Mouse (Mus musculus): ENCODE results near the gene Lonp1.
"Not testable (repeated sequence)": the region's sequence is repeated elsewhere in the genome, so short reads cannot be mapped to it uniquely, and the experiment has no call there.

Lonp1 gene

GRCm38 (mm10) chr17:56626754-56627470, at the start of gene Lonp1:
TSS of gene Lonp1 (minus strand) at chr17:56626887.
- peak; percentile 97 for DNase-seq (ENCODE audit: low read depth, low spot score)

DNA sequence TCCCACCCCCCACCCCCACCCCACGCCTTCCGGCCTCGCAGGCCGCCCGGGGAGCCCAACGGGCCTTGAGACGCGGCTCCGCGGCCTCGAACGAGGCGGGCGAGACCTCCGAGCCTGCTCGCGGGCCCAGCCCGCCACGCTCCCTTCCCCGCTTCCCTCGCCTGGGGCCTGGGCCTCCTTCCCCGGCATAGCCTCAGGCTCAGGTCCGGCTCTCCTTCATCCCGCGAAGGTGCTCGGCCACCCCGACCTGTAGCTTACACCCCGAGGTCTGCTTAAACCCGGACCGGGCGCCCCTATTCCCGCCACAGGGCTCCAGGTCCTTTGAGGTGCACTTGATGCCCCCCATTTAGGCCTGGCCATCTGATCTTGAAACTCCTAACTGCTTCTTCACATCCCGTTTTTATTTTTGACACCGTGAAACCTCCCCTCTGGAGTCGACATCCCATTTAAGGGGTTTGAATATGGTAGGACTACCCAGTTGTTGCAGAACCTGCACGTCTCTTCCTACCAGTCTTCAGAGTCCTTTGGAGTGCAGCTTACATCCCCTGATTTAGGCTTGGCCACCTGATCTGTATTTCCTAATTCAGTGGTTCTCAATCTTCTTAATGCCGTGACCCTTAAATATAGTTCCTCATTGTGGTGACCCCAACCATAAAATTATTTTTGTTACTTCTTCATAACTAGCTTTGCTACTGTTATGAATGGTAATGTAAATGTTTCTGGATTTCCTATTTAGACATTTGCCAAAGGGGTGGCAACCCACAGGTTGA, 47.1 kb upstream of the Lonp1 start:
- DNase-seq (ENCODE audit: low read depth, low spot score): no peak

DNA sequence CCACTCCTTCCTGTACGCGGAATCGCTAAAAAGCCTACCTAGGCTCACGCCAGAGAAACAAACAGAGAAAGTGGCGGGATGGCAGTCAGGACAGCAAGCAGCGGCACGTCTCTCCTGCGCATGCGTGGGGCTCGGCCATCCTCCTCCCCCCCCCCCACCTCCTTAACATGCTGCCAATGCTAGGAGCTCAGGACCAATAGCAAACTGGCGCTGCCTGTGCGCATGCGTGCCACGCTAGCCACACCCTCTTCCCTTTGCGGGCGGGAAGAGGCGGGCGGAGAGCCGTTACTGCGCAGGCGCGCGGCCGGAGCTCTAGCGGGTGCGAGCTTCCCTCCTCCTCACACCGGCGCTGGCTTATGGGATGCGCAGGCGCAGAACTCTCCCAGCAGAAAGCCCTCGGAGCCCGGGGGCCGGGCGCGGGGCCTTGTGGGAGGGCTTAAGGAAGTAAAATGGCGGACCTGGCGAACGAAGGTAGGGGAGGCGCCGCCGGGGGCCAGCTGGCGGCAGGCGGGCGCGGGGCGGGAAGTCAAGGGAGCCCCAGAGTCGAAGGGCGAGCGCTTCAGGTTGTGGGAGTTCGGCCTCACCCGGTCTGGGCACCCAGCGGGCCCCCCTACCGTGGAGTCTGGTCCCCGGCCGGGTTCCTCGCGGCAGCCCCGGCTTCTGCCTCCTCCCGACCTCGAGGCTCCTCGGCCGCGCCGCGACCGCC, 46.4 kb upstream of the Lonp1 start, which contains the start of gene Ranbp3:
Gene Ranbp3, plus strand, starts transcription at position 354 of the 706 bp plus-strand sequence.
- DNase-seq (ENCODE audit: low read depth, low spot score): peak; percentile 99

- no peak for DNase-seq (ENCODE audit: low read depth, low spot score)
These were observed 43.1 kb upstream of the Lonp1 start for GRCm38 (mm10) chr17:56669766-56670165.

- DNase-seq (ENCODE audit: low read depth, low spot score): peak; percentile 66
These were observed 41.9 kb upstream of the Lonp1 start for GRCm38 (mm10) chr17:56668384-56669144.

GRCm38 (mm10) chr17:56667591-56667990, 40.9 kb upstream of the Lonp1 start:
- DNase-seq (ENCODE audit: low read depth, low spot score): no peak

- DNase-seq (ENCODE audit: low read depth, low spot score): no peak
These were observed 39.7 kb upstream of the Lonp1 start for GRCm38 (mm10) chr17:56666384-56666783.

DNA sequence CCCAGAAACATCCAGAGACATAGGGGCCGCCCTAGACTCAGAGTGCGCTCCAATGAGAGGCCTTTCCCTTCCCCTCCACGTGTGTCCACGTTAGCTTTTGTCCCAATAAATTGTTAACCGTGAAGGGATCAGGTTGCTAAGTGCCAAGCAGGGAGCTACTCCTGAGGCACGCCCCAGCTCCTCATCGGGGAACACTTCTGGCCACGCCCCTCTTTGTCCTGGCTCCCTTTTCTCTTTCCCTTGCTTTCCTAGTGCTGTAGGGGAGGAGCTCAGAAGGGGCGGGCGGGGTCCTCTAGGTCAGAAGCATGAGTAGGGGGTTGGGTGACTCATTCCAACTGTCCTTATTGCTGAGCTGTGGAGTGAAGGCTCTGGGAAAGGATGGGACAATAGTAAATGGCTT, 37.6 kb upstream of the Lonp1 start:
- DNase-seq (ENCODE audit: low read depth, low spot score): no peak

- DNase-seq (ENCODE audit: low read depth, low spot score): no peak
These were observed 37.0 kb upstream of the Lonp1 start for GRCm38 (mm10) chr17:56663659-56664058.

DNA sequence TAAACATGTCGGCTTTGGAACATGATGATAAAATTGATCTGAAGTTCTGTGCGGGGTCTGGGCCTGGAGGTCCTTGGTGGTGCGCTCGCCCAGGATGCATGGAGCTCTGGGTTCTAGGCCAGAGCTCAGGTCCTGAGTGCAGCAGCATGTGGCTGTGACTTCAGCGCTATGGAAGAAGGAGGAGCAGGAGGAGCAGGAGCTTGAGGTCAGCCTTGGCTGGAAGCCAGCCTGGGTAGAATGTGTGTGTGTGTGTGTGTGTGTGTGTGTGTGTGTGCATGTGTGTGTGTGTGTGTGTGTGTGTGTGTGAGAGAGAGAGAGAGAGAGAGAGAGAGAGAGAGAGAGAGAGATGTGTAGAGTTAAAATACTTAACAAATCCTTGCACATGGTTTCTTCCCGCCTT, 29.5 kb upstream of the Lonp1 start:
- no peak for DNase-seq (ENCODE audit: low read depth, low spot score)

DNA sequence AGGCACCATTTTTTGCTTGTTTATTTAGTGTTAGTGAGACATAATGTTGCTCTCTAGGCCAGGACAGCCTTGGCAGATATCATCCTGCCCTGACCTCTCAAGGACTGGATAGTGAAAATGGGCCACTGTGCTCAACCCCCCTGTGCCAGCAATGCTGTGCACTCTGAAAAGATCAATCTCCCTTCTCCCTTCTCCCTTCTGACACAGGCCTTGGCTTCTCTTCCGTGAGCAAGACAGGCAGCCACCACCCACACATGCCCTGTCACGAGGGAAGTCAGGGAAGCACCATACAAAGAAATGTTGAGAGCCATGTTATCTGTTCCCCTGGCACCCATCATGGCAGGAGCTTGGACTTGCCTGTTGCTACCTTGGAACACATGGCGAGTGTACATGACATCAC, 28.6 kb upstream of the Lonp1 start:
- DNase-seq (ENCODE audit: low read depth, low spot score): no peak

DNA sequence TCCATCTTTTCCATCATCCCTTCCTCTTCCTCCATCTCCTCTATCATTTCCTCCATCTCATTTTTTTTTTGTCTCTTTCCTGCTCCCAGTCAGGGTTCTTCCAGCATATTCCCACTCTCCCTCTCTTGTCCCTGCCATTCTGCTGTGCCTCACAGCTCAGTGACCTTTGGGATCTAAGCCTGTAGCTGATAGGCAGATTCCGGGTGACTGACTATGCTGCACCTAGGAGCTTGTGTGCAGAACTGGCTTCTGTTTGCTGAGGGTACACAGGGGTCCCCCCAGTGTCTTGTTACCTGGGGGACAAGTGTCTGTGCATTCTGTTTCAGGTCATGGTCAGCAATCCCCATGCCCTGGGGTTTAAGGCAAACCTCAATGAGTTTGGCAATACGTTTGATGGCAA, 28.1 kb upstream of the Lonp1 start:
- DNase-seq (ENCODE audit: low read depth, low spot score): no peak

DNA sequence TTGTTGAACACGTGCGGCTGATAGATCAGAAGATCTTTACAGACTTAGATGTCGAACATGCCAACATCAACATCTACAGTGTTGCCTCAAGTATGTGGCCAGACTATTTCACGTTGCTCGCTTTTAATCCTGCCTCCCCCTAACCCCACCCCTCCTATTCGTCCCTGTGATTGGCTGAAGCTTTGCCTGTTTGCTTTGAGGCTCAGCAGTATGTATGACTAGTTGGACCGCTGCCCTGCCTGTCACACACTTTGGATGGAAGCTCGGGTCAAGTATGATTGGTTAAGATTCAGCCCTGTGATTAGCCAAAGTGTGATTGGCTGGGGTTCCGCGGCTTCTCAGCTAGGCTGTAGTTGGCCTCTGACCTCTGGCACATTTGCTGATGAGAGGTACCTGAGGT, 25.1 kb upstream of the Lonp1 start:
- no peak for DNase-seq (ENCODE audit: low read depth, low spot score)

DNA sequence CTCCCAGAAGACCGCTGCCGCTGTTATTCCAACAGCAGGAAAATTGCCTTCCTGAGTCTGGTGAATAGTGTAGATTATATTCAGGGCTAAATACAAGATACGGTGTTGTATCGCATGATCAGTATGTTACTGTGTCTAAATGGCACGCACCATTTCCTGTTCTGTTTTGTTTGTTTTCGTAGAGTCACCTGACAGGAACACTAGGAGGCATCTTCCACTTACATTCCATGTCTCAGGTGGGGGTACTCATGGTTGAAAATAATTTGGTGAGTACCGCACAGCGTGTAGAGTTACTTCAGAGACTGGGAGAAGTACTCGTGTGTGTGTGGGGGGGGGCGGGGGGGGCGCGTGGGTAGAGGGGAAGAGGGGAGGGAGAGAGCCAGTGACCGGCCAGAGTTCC, 20.9 kb upstream of the Lonp1 start:
- DNase-seq (ENCODE audit: low read depth, low spot score): no peak

- DNase-seq (ENCODE audit: low read depth, low spot score): no peak
These were observed 16.6 kb upstream of the Lonp1 start for GRCm38 (mm10) chr17:56643237-56643636.

- no peak for DNase-seq (ENCODE audit: low read depth, low spot score)
These were observed 7.3 kb upstream of the Lonp1 start for GRCm38 (mm10) chr17:56634023-56634422.

- no peak for DNase-seq (ENCODE audit: low read depth, low spot score)
These were observed 5.1 kb upstream of the Lonp1 start for GRCm38 (mm10) chr17:56631807-56632206.

GRCm38 (mm10) chr17:56629800-56630781, 3.4 kb upstream of the Lonp1 start:
- DNase-seq (ENCODE audit: low read depth, low spot score): not testable (repeated sequence)

DNA sequence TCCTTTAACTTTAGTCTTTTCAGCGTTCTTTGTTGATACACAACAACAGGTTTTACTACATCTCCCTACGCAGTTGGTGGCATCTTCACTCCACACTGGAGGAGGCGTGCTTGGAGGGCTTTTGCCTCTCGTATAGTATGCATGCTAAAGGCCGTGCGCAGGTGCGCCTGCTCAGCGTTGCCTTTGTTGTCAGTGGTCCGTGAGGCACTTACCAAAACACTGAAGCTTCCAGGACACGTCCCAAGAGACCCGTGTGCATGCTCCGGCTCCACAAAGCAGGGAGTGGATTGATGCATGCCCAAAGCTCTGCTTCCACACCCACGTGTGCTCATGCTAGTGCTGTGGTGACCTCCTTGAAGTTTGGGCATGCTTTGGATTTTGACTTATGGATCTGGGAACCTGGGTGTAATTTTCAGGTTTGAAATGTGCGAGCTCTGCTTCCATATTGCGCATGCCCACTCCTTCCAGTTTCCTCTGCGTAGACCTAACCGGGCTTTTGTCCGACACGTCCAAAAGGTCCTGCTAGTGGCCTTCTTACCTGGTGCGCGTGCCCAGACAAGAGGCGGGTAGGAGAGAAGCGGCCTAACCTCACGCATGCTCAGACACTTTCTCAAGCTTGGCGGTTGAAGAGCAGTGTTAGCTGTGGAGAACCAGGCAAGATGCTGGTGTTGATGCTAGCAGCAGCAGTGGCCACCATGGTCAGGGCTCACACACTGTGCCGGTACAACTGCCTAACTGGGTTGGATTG, 1.0 kb upstream of the Lonp1 start, which contains the start of gene Catsperd:
Gene Catsperd, plus strand, starts transcription at position 614 of the 748 bp plus-strand sequence.
- no peak for DNase-seq (ENCODE audit: low read depth, low spot score)

DNA sequence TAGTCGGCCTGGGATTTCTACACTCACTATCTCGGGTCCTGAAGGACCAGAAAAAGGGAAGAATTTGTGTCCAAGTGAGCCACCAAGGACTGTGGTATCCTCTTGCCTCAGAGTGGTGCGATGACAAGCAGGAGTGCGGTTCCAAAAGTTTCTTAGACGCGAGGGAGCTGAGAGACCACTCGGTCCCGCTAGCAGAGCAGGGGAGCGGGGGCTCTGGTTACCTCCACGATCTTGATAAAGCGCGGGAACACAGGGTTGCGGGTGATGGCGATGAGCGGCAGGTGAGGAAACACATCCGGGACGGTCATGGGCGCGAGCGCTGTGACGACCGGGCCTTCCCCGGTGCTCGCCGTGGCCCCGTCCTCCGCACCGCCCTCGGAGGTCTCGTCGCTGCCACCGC, 427 bp downstream of the Lonp1 start:
- no peak for DNase-seq (ENCODE audit: low read depth, low spot score)
